Mouse (Mus musculus): ENCODE results near the gene Plxna4. TPM values are rescaled to one million over a fixed set of nuclear protein-coding genes. Genes with fewer than 3 reads are reported as not detected.
A peak's percentile ranks its signal among the peaks of the same experiment; 100 is the strongest.

Plxna4 gene
- total RNA-seq, 4 experiments from 2014 or later, result 57.8 to 67.8 (median 62.9) TPM

- DNase-seq (ENCODE audit: low spot score in 2 of 2), result no peak
Observed at GRCm38 (mm10) chr6:32348996-32349395, 239.0 kb downstream of the Plxna4 start.

- no peak for DNase-seq (ENCODE audit: low spot score in 2 of 2)
Observed at GRCm38 (mm10) chr6:32348126-32348525, 239.9 kb downstream of the Plxna4 start.

- no peak for DNase-seq (ENCODE audit: low spot score in 2 of 2)
Observed at GRCm38 (mm10) chr6:32346015-32346414, 242.0 kb downstream of the Plxna4 start.

- no peak for DNase-seq (ENCODE audit: low spot score in 2 of 2)
Observed at GRCm38 (mm10) chr6:32342727-32343126, 245.3 kb downstream of the Plxna4 start.

GRCm38 (mm10) chr6:32342272-32342671, 245.7 kb downstream of the Plxna4 start:
- no peak for DNase-seq (ENCODE audit: low spot score in 2 of 2)

GRCm38 (mm10) chr6:32338416-32338943, 249.5 kb downstream of the Plxna4 start:
- no peak for DNase-seq (ENCODE audit: low spot score in 2 of 2)

- DNase-seq (ENCODE audit: low spot score in 2 of 2), result no peak
Observed at GRCm38 (mm10) chr6:32331281-32331680, 256.7 kb downstream of the Plxna4 start.

- no peak for DNase-seq (ENCODE audit: low spot score in 2 of 2)
Observed at GRCm38 (mm10) chr6:32330034-32330795, 257.8 kb downstream of the Plxna4 start.

GRCm38 (mm10) chr6:32328028-32328427, 260.0 kb downstream of the Plxna4 start:
- DNase-seq (ENCODE audit: low spot score in 2 of 2), result peak; percentile 37 to 60

- no peak for DNase-seq (ENCODE audit: low spot score in 2 of 2)
Observed at GRCm38 (mm10) chr6:32327173-32327572, 260.8 kb downstream of the Plxna4 start.

- DNase-seq (ENCODE audit: low spot score in 2 of 2), result no peak
Observed at GRCm38 (mm10) chr6:32326406-32326805, 261.6 kb downstream of the Plxna4 start.

GRCm38 (mm10) chr6:32325851-32326250, 262.1 kb downstream of the Plxna4 start:
- DNase-seq (ENCODE audit: low spot score in 2 of 2), result no peak

GRCm38 (mm10) chr6:32321187-32321586, 266.8 kb downstream of the Plxna4 start:
- no peak for DNase-seq (ENCODE audit: low spot score in 2 of 2)

GRCm38 (mm10) chr6:32320254-32320653, 267.7 kb downstream of the Plxna4 start:
- DNase-seq (ENCODE audit: low spot score in 2 of 2), result no peak

GRCm38 (mm10) chr6:32317470-32317869, 270.5 kb downstream of the Plxna4 start:
- no peak for DNase-seq (ENCODE audit: low spot score in 2 of 2)

- no peak for DNase-seq (ENCODE audit: low spot score in 2 of 2)
Observed at GRCm38 (mm10) chr6:32315011-32315450, 273.0 kb downstream of the Plxna4 start.

- DNase-seq (ENCODE audit: low spot score in 2 of 2), result no peak
Observed at GRCm38 (mm10) chr6:32309147-32309546, 278.8 kb downstream of the Plxna4 start.

- DNase-seq (ENCODE audit: low spot score in 2 of 2), result no peak
Observed at GRCm38 (mm10) chr6:32300611-32301010, 287.4 kb downstream of the Plxna4 start.

- no peak for DNase-seq (ENCODE audit: low spot score in 2 of 2)
Observed at GRCm38 (mm10) chr6:32281457-32281856, 306.5 kb downstream of the Plxna4 start.

- DNase-seq (ENCODE audit: low spot score in 2 of 2), result no peak
Observed at GRCm38 (mm10) chr6:32280728-32281127, 307.3 kb downstream of the Plxna4 start.

GRCm38 (mm10) chr6:32271463-32271862, 316.5 kb downstream of the Plxna4 start:
- DNase-seq (ENCODE audit: low spot score in 2 of 2), result peak in 1 of 2 experiments; percentile 37

GRCm38 (mm10) chr6:32266085-32266484, 321.9 kb downstream of the Plxna4 start:
- no peak for DNase-seq (ENCODE audit: low spot score in 2 of 2)

- DNase-seq (ENCODE audit: low spot score in 2 of 2), result peak in 1 of 2 experiments; percentile 55
Observed at GRCm38 (mm10) chr6:32261339-32261738, 326.7 kb downstream of the Plxna4 start.
